Mouse (Mus musculus) brain, embryonic 14.5 days (tissue): ENCODE measurements at regions not wholly inside any gene's neighbourhood (a gene's known extent, or its start where the extent isn't known, plus 50 kb on each side); places are given as distances from the start of the nearest gene placed in this dataset.

Experiments
- CTCF ChIP-seq: fragments of 200-500 bp; IDR thresholded peaks from 2 replicates; pipeline ENCODE4 v1.5.1; 2012; ENCODE audit warnings: inconsistent platforms, mild to moderate bottlenecking, moderate library complexity, borderline replicate concordance; ENCODE audit not compliant: insufficient read depth, insufficient read length; ENCODE audit errors: extremely low read depth
- POLR2A ChIP-seq: fragments of 200-500 bp; IDR thresholded peaks from 2 replicates; pipeline ENCODE4 v1.6.1; 2012; ENCODE audit warnings: mild to moderate bottlenecking, inconsistent platforms, borderline replicate concordance; ENCODE audit not compliant: poor library complexity, insufficient read depth, insufficient read length, severe bottlenecking; ENCODE audit errors: extremely low read depth

DNA sequence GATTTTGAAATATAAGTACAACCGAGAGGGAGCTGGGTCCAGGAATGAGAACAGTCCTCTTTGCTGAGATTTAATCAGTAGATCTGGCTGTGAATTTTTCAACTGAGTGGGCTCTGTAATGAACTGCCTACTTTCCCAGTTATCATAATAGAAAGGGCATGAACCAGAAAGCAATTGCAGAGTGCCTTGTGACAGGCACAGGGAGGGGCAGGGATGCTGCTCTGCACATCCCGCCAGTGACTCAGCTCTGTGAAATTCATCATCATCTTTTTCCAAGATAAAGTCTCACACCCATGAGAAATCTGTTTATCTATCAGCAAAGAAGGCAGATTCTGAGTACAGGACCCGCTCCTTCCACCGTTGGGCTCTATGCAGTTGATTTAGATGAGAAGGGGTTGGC, 194.5 kb upstream of the Pclo start:
- no peak for TF ChIP-seq POLR2A
- no peak for TF ChIP-seq CTCF
